Comparison of ENCODE assay signal across 9 mouse cellular contexts in genomic region chr11:50632270-50632669, GRCm38 (mm10). TPM values are rescaled to one million over a fixed set of nuclear protein-coding genes. Genes with fewer than 3 reads are reported as not detected.
DNase-seq lines count a peak whose midpoint lies in the region; ATAC-seq and TF ChIP-seq lines count a peak whose summit lies in the region.
"Had no signal": no experiment of that assay in that cellular context is flagged by ENCODE, and none has a peak within 500 bp of the region (broad histone marks: within the 10 kb centered on the region; RNA-seq: fewer than 3 reads in every experiment).

No protein-coding gene starts in this region.

- no peaks in the 10 kb centered on the region for H3K4me1 ChIP-seq in forebrain, postnatal 0 days (ENCODE audit: insufficient read depth)
- H3K4me1 ChIP-seq in thymus, adult 2 months (replicated peaks; ENCODE audit: control insufficient read depth, insufficient read depth, low read length) = peaks cover 9% of the 10 kb centered on the region; the same call in 1 of the 2 replicates
- H3K4me1 ChIP-seq: liver, embryonic 15.5 days had no signal

- no peaks in the 10 kb centered on the region for H3K27me3 ChIP-seq in forebrain, postnatal 0 days (ENCODE audit: insufficient read depth, low read length)
- no peaks in the 10 kb centered on the region for H3K27me3 ChIP-seq in thymus, adult 2 months (ENCODE audit: control insufficient read depth, insufficient read depth, low read length)
- H3K27me3 ChIP-seq: liver, embryonic 15.5 days had no signal

- H3K4me3 ChIP-seq in forebrain, postnatal 0 days (ENCODE audit: low read depth, low read length) = no peak overlapping the region
- no peak overlapping the region for H3K4me3 ChIP-seq in thymus, adult 2 months (ENCODE audit: control insufficient read depth, insufficient read depth, low read length)
- H3K4me3 ChIP-seq: liver, embryonic 15.5 days had no signal

- 28% methylated on average over 4 of the region's 4 CpGs for WGBS in forebrain, postnatal 0 days
- WGBS in thymus, adult 2 months = 7% methylated on average over 4 of the region's 4 CpGs

- H3K9ac ChIP-seq in forebrain, postnatal 0 days = no peak overlapping the region
- H3K9ac ChIP-seq: liver, embryonic 15.5 days had no signal

- no peak for TF ChIP-seq POLR2A in thymus, adult 2 months (IDR thresholded peaks at IDR 0.05; ENCODE audit: control insufficient read depth, extremely low read depth, insufficient read depth, low read length, poor library complexity)

- no peak overlapping the region for H3K4me2 ChIP-seq in forebrain, postnatal 0 days (ENCODE audit: low read depth)
- H3K4me2 ChIP-seq: liver, embryonic 15.5 days had no signal

- TF ChIP-seq CTCF in forebrain, postnatal 0 days (IDR thresholded peaks at IDR 0.05; ENCODE audit: low read depth) = no peak
- TF ChIP-seq CTCF in thymus, adult 2 months (IDR thresholded peaks at IDR 0.05; ENCODE audit: borderline replicate concordance, control insufficient read depth, extremely low read depth, insufficient read depth, low read length, poor library complexity) = no peak

- no peaks in the 10 kb centered on the region for H3K36me3 ChIP-seq in forebrain, postnatal 0 days (ENCODE audit: insufficient read depth)
- no peaks in the 10 kb centered on the region for H3K36me3 ChIP-seq in thymus, adult 2 months (ENCODE audit: control insufficient read depth, insufficient read depth, low read length)
- H3K36me3 ChIP-seq: liver, embryonic 15.5 days had no signal

- DNase-seq in 3T3-L1 (ENCODE audit: low read depth, low spot score) = peak; percentile 89
- peak; percentile 60 for DNase-seq in adrenal gland, adult 2 months
- DNase-seq in forebrain, postnatal 0 days = peak; percentile 48
- peak; percentile 74 for DNase-seq in heart, postnatal 25 days (ENCODE audit: low spot score)
- DNase-seq in left cerebral cortex, adult 18-20 months (ENCODE audit: low spot score in 2 of 2) = peak; percentile 34 to 70
- DNase-seq in lung, postnatal 4 days = peak; percentile 77 to 91
- peak; percentile 16 for DNase-seq in thymus, adult 2 months

- H3K27ac ChIP-seq in forebrain, postnatal 0 days (ENCODE audit: low read depth, low read length) = no peak overlapping the region
- no peak overlapping the region for H3K27ac ChIP-seq in thymus, adult 2 months (ENCODE audit: control insufficient read depth, insufficient read depth, low read length)
- H3K27ac ChIP-seq: liver, embryonic 15.5 days had no signal

- intact Hi-C loops in heart, postnatal 25 days (cut with DNase I) = loop anchor here (5.0 kb wide), 1 partner anchor 40 kb away; no protein-coding TSS in a partner anchor

- H3K9me3 ChIP-seq in forebrain, postnatal 0 days (ENCODE audit: low read length) = no peaks in the 10 kb centered on the region
- H3K9me3 ChIP-seq: liver, embryonic 15.5 days had no signal

- ATAC-seq in forebrain, postnatal 0 days = peak; percentile 64
- no peak for ATAC-seq in megakaryocyte-erythroid progenitor cell, adult 5-6 weeks (replicated peaks; ENCODE audit: low FRiP score, low TSS enrichment, poor library complexity, severe bottlenecking)

RNA-seq across cellular contexts. Expression of gene Adamts2, which starts 30.4 kb away (rescaled TPM):
- 1 to 10 TPM; 4.4 to 9.1 TPM for total RNA-seq in adrenal gland, adult 2 months (2021)
- 10.0 and 10.8 TPM in 2 replicates for polyA plus RNA-seq in adrenal gland, adult 2 months (2012; rRNA removed)
- 7.7 and 13.1 TPM in 2 replicates for total RNA-seq in forebrain, postnatal 0 days (2014; rRNA removed)
- 4.1 and 4.4 TPM in 2 replicates for polyA plus RNA-seq in forebrain, postnatal 0 days (2015; fragmentation: Nextera tagmentation; extraction: Ambion mirVana)
- total RNA-seq in heart, postnatal 25 days (2021) = 10 to 100 TPM; 19.1 to 20.0 TPM
- 10 to 100 TPM in 1 of 2 experiments, 1 to 10 TPM in 1; 9.9 to 12.1 TPM for total RNA-seq in left cerebral cortex, adult 18-20 months (2021)
- 4.9 and 5.5 TPM in 2 replicates for polyA plus RNA-seq in thymus, adult 2 months (2012; rRNA removed)
- total RNA-seq in megakaryocyte-erythroid progenitor cell, adult 5-6 weeks (2014; fragmentation: Nextera tagmentation) = not detected in 2 replicates
- not detected in 2 replicates for total RNA-seq in megakaryocyte-erythroid progenitor cell, adult 5-6 weeks (2017)

Comparison
In these comparisons a context has a peak if more than half of its experiments do, and no peak if none do; other contexts are left out.
1. DNase-seq: peak in every context shown above with its lines; median percentile 89 in 3T3-L1; 84 in lung, postnatal 4 days; 74 in heart, postnatal 25 days; 60 in adrenal gland, adult 2 months; 52 in left cerebral cortex, adult 18-20 months; 48 in forebrain, postnatal 0 days; 16 in thymus, adult 2 months.